Mouse (Mus musculus) CH12.LX (cell line): Measurements from ENCODE around the gene Il1rl2.

Source experiments
- CHD2 ChIP-seq: IDR thresholded peaks from 2 replicates; pipeline ENCODE4 v1.6.1; 2011; ENCODE audit warnings: low read length, improper control_type of control experiment
- EP300 ChIP-seq: IDR thresholded peaks from 2 replicates; pipeline ENCODE4 v1.6.1; 2011; ENCODE audit warnings: low read length, improper control_type of control experiment
- IRF4 ChIP-seq: IDR thresholded peaks from 2 replicates; pipeline ENCODE4 v1.6.1; 2014; ENCODE audit warnings: low read depth, mild to moderate bottlenecking, inconsistent platforms, low read length, improper control_type of control experiment
- MAZ ChIP-seq: IDR thresholded peaks from 2 replicates; pipeline ENCODE4 v1.6.1; 2012; ENCODE audit warnings: low read depth, mild to moderate bottlenecking, inconsistent platforms, low read length, improper control_type of control experiment, moderate library complexity
- POLR2AphosphoS2 ChIP-seq: IDR thresholded peaks from 2 replicates; pipeline ENCODE4 v1.6.1; 2011; ENCODE audit warnings: low read depth, low read length, improper control_type of control experiment
- SIN3A ChIP-seq: IDR thresholded peaks from 2 replicates; pipeline ENCODE4 v1.6.1; 2012; ENCODE audit warnings: low read length, improper control_type of control experiment, inconsistent platforms

- TF ChIP-seq MAZ, result no peak
- TF ChIP-seq EP300, result no peak
- TF ChIP-seq POLR2AphosphoS2, result no peak
- TF ChIP-seq CHD2, result no peak
- no peak for TF ChIP-seq SIN3A
- no peak for TF ChIP-seq IRF4
These were observed 38.4 kb downstream of the Il1rl2 start for GRCm38 (mm10) chr1:40362784-40363183.
